Comparison of ENCODE assay signal across 34 mouse cellular contexts in genomic region chr1:162155546-162155945, GRCm38 (mm10).
"Had no signal": no experiment of that assay in that cellular context is flagged by ENCODE, and none has a peak within 500 bp of the region (broad histone marks: within the 10 kb centered on the region; RNA-seq: fewer than 3 reads in every experiment).

No protein-coding gene starts in this region.

- ATAC-seq: hindbrain, embryonic 16.5 days; hindbrain, postnatal 0 days; inflammation-experienced regulatory T-cells, adult 6 months; intestine, embryonic 15.5 days; intestine, embryonic 16.5 days had no signal

- H3K27me3 ChIP-seq: heart, embryonic 12.5 days; heart, embryonic 13.5 days; heart, embryonic 15.5 days; hindbrain, embryonic 12.5 days; hindbrain, embryonic 13.5 days; hindbrain, embryonic 15.5 days; intestine, embryonic 15.5 days; kidney, embryonic 15.5 days had no signal

- H3K4me3 ChIP-seq: heart, embryonic 10.5 days; heart, embryonic 12.5 days; heart, embryonic 13.5 days; heart, embryonic 15.5 days; hindbrain, embryonic 10.5 days; hindbrain, embryonic 12.5 days; hindbrain, embryonic 13.5 days; hindbrain, embryonic 15.5 days; intestine, embryonic 15.5 days; kidney, embryonic 15.5 days; layer of hippocampus, adult 2 months had no signal

- H3K9ac ChIP-seq: heart, embryonic 12.5 days; heart, embryonic 13.5 days; heart, embryonic 15.5 days; hindbrain, embryonic 12.5 days; hindbrain, embryonic 13.5 days; hindbrain, embryonic 14.5 days; hindbrain, embryonic 15.5 days; intestine, embryonic 15.5 days; kidney, embryonic 15.5 days had no signal

- H3K9me3 ChIP-seq: heart, embryonic 10.5 days; heart, embryonic 12.5 days; heart, embryonic 13.5 days; heart, embryonic 15.5 days; hindbrain, embryonic 10.5 days; hindbrain, embryonic 12.5 days; hindbrain, embryonic 13.5 days; hindbrain, embryonic 15.5 days; intestine, embryonic 15.5 days; kidney, embryonic 15.5 days had no signal

- H3K27ac ChIP-seq: heart, embryonic 10.5 days; heart, embryonic 13.5 days; heart, embryonic 15.5 days; hindbrain, embryonic 10.5 days; hindbrain, embryonic 12.5 days; hindbrain, embryonic 13.5 days; hindbrain, embryonic 14.5 days; hindbrain, embryonic 15.5 days; hindbrain, postnatal 0 days; intestine, embryonic 15.5 days; kidney, embryonic 15.5 days; kidney, postnatal 0 days had no signal

- DNase-seq: heart, postnatal 10 days; heart, postnatal 14 days; heart, postnatal 36 days; heart, postnatal 4 days; kidney, adult 11 months; kidney, adult 18-20 months; kidney, adult 2 months; kidney, adult 8-10 months; kidney, adult 9 months; kidney, postnatal 10 days; kidney, postnatal 14 days; kidney, postnatal 25 days; kidney, postnatal 36 days; kidney, postnatal 4 days; layer of hippocampus, adult 9-11 months; layer of hippocampus, postnatal 36 days had no signal

- H3K4me2 ChIP-seq: heart, embryonic 11.5 days; heart, embryonic 12.5 days; heart, embryonic 13.5 days; heart, embryonic 15.5 days; hindbrain, embryonic 12.5 days; hindbrain, embryonic 13.5 days; hindbrain, embryonic 14.5 days; hindbrain, embryonic 15.5 days; intestine, embryonic 15.5 days; kidney, embryonic 15.5 days had no signal

- H3K4me1 ChIP-seq: heart, embryonic 10.5 days; heart, embryonic 12.5 days; heart, embryonic 15.5 days; hindbrain, embryonic 10.5 days; hindbrain, embryonic 12.5 days; hindbrain, embryonic 15.5 days; intestine, embryonic 15.5 days had no signal

- H3K36me3 ChIP-seq: heart, embryonic 10.5 days; heart, embryonic 12.5 days; heart, embryonic 13.5 days; heart, embryonic 15.5 days; hindbrain, embryonic 10.5 days; hindbrain, embryonic 12.5 days; hindbrain, embryonic 13.5 days; hindbrain, embryonic 15.5 days; intestine, embryonic 15.5 days; kidney, embryonic 15.5 days had no signal
